Mouse (Mus musculus): ENCODE data around the gene Tulp3.
"Not testable (repeated sequence)": the region's sequence is repeated elsewhere in the genome, so short reads cannot be mapped to it uniquely, and the experiment has no call there.

Gene Tulp3

GRCm38 (mm10) chr6:128355726-128356416 is at the start of gene Tulp3:
Gene Tulp3, minus strand, starts transcription at chr6:128355851.
- DNase-seq, result peak; percentile 97

DNA sequence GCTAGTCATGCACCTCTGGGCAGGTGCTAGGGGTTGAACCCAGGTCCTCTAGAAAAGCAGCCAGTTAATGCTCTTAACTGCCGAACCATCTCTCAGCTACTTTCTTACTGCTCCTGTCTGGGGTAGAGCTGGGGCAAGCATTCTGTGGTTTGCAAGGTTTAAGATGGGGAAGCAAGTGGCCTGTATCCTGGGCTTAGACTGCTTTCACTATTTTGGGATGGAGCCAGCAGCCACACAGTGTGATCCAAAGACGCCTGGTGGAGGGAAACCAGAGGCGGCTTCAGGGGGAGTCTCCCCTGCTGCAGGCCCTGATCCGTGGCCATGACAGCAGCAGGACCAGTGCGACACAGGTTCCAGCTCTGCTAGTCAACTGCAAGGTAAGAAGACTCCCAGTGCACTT is 49.1 kb upstream of the Tulp3 start:
- no peak for DNase-seq

DNA sequence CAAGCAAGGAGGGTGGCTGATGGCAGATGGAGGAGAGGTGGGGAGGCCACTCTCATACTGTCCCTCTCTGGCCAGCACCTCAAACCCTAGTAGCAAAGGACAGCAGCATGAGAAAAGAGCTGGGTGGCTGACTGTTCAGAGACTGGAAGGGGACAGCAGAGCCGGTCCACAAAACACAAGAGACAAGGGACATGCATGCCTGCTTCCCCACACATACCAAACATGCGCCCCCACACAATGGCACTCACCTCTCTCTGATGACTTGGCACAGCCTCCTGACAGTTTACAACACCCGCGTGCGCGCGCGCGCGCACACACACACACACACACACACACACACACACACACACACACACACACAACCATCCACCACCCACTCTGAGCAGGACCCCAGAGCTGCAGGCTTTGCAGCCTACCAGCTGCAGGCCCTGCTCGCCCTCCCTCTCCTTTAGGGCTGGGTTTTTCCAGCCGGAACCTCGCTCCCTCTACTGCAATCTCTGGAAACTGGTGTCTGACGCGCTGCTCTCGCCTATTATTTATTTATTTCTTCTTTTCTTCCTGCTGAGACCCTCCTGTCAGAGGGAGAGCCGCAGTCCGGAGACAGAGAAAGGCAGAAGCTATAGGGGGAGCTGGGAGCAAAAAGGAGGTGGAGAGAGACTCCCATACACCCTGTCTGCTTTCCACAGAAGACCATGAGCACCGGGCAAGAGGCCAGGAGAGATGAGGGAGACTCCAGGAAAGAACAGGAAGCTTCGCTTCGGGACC is 44.0 kb upstream of the Tulp3 start:
- DNase-seq, result peak; percentile 36

- no peak for DNase-seq
These were observed 43.3 kb upstream of the Tulp3 start, which contains the start of gene Nrip2 for GRCm38 (mm10) chr6:128398996-128399395. Gene Nrip2, plus strand, starts transcription at chr6:128399296.

DNA sequence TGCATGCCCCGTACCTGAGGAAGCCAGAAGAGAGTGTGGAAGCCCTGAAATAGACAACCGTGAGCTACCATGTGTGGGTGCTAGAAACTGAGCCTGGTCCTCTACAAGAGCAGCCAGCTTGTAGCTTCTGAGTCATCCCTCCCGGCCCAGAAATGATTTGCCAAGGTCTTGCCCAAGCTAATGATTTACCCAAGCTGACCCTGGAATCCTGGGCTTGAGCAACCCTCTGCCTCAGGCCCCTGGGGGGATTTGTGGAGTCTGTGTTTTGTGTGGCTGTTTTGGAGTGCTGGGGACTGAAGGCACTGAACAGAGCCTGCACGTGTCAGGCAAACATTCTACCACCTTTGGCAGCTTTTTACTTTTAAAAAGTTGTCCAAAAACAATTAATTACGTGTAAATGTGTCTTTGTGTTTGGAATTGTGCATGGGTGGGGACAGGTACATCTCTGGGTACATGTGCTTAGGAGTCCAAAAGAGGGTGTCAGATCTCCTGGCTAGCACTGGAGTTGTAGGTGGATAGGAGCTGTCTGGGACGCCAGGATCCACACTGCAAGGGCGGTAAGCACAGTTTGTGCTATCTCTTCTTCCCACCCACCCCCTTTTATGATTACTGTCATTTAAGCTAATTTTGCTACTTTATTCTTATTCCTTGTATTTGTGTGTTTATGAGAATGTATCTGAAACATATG is 42.1 kb upstream of the Tulp3 start:
- no peak for DNase-seq

GRCm38 (mm10) chr6:128390683-128391082 is 35.0 kb upstream of the Tulp3 start:
- no peak for DNase-seq

GRCm38 (mm10) chr6:128389185-128389584 is 33.5 kb upstream of the Tulp3 start:
- no peak for DNase-seq

DNA sequence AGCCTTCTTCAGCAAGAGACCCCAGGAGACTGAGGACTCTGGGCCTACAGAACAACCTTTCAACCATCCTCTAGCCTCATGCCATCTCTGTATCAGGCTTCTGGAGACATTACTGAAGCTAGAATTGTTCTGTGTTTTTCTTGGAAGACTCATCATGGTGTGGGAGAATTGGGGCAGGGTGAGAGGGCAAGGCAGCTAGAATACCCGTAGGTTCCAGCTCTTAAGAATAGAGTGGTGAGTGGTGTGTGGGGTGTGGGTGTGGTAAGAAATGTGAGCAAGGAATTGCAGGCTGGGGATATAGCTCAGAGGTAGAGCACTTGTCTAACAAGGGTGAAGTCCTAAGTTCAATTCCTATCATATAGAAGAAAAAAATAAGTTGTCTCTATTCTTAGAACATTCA is 29.4 kb upstream of the Tulp3 start:
- no peak for DNase-seq

GRCm38 (mm10) chr6:128383752-128384151 is 28.1 kb upstream of the Tulp3 start:
- no peak for DNase-seq

DNA sequence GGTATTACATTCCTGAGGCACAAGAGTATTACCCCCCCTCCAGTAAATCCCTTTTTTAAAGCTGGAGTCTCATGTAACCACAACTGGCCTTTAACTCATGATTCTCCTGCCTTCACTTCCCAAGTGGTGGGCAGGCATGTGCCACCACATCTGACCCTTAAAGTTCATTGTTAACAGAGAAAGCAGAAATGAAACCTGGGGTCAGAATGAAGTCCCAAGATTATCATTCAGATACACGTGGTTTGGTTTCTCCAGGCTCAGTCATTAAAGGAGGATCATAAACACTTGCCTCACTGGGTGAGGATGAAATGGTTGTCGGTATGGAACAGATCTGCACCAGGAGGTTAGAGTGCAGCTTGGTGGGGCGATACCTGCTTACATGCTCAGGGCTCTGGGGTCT is 25.6 kb upstream of the Tulp3 start:
- no peak for DNase-seq

GRCm38 (mm10) chr6:128380594-128381167 is 25.0 kb upstream of the Tulp3 start:
- DNase-seq, result not testable (repeated sequence)

DNA sequence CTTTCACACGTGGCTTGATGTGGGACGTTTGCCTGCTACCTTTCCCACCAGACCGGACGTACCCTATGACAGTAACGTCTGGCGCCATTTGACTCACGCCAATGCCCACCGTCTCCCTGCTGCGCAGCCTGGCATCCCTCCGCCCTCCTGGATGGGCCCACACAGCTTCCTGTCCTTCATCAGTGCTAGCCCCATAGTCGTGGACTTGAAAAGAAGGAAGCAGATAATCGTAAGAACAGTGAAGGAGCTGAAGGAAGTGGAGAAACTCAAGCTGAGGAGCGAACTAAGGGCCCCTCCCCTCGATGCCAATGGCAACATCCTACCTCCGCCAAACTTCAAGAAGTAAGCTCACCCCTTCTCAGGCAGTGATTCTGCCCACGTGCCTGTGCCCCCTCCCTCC is 24.0 kb upstream of the Tulp3 start:
- no peak for DNase-seq

DNA sequence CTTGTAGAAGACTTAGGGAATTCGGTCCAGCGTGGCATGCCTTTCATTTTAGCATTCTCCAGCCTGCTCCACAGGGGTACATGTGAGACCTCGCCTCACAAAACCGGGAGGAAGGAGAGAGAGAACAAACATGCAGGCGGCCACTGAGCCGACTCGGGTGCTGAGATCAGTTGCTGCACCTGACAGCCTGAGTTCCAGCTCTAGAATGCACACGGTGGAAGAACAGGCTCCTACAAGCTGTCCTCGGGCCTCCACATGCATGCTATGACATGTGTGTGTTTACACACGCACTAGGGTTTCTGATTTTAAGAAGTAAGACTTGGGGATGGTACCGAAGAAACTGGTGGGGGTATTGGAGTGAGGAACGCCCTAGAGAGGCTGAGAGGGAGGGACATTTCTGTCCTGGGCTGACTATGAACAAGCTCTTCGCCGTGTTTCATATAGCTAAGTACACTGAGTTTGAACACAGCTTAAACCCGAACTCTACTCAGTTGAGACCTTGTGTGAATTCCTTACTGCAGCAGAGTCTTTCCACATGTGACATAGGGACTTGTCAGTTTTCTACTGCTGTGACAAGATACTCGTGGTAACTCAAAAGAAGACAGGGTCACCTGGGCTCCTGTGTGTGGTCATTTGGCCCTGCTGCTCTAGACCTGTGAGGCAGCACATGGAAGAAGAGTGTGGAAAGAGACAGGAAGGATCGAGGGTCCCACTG is 20.9 kb upstream of the Tulp3 start:
- no peak for DNase-seq

DNA sequence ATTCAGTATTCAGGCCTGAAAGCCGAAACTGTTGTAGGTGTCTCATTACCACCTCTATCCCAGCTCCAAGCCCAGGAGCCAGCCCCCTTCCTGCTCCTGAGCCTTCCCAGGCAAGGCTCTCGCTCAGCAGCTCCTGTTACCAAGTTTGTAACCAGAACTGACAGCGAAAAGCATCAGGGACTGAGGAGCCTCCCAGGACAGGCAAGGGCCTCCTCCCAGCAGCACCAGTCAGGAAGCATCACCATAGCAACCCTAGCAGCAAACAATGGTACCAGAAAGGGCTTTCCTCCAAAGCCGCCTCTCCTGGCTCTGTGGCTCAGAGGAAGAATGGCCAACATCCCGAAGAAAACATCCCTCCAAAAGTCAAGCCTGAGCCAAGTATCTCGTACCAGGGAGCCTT is 19.5 kb upstream of the Tulp3 start, which contains the start of the genes Tex52 and Gm44596:
Gene Tex52 (plus strand): TSS at position 265 of the 400 bp plus-strand sequence.
Gene Gm44596 (plus strand): TSS at position 312 of the 400 bp plus-strand sequence.
- peak; percentile 32 for DNase-seq

DNA sequence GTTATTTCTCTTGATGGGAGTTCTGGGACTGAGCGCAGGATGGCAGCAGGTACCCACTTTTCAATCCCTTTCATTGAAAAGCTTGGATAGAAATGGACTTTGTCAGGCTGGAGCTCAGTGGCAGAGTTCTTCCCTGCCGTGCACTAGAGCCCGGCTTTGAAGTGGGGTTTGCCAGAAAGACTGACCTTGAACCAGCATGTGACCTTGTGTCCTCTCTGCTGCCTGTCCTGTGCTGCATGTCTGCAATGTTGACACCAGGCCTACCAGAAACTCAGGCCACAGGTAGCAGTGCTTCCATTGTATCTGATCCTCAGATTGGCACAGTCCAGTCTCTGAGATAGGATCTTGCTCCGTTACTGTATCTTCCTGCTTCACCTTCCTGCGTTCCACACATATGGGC is 14.4 kb upstream of the Tulp3 start:
- no peak for DNase-seq

- DNase-seq, result no peak
These were observed 10.8 kb upstream of the Tulp3 start for GRCm38 (mm10) chr6:128366466-128366865.

DNA sequence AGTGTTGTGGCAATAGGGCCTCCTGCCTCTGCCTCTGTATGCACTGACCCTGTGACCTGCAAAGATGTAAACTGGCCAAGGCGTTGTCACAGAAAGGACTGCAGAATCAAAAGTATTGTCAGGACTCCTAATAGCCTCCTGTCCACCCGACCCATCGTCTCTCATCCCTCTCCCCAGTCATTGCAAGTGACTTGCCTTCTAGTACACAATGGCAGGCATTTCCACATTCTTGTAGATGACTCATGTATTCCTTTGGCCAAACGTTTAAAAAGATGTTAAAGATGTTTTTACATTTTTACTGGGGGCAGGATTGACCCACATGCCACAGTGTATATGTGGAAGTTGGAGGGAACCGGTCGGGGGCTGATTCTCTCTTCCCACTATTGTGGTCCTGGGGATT is 9.1 kb upstream of the Tulp3 start:
- no peak for DNase-seq

- peak; percentile 18 for DNase-seq
These were observed 7.6 kb upstream of the Tulp3 start for GRCm38 (mm10) chr6:128363007-128363825.

DNA sequence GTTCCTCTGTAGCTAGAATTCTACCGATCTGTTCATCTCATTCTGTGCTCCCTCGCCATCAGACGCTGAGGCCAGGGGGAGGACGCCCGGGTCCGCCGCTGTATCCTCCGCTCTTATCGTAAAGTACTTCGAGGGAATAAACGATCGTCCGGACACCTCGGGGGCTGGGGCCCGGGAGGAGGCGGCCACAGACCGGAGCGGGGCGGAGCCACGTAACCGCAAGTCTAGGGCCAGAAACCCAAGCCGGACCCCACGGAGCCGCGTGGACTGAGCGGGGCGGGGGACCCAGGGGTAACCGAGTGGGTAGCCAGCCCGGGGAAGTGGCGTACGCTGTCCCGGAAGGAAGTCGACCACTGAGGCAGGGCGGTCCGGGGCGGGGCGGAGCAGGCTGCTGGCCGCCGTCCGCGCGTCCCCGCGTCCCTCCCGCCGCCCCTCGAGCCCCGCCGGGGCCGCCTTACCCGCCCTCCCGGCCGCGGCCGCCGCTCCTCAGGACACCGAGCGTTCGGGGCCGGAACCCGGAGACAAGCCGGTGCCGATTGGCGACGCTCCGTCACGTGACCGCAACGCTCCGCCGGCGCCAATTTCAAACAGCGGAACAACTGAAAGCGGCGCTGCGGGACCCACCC is 6.8 kb upstream of the Tulp3 start, which contains the start of the genes Rhno1 and Foxm1:
Gene Rhno1 (minus strand): TSS at position 531 of the 626 bp plus-strand sequence.
Gene Foxm1 (plus strand): TSS at position 587 of the 626 bp plus-strand sequence.
- DNase-seq, result peak; percentile 83

DNA sequence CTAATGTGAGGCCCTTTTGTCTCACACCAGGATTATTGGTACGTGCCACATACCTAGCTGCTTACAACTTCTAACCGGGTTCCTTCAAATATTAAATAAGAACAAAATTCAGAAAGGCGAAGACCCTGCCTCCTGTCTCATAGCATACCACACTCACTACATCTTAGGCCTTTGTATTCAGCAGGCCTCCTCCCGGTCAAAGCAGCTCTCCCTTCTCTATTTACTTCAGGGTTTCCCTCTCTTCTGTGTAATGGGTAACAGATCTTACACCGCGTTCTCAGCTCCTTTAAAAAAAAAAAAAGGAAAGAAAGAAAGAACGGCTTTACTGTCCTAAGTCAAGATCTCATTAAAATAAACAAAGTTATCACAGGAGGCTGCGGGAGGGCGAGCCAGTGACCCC is 6.2 kb upstream of the Tulp3 start:
- DNase-seq, result no peak

GRCm38 (mm10) chr6:128358999-128359398 is 3.3 kb upstream of the Tulp3 start:
- DNase-seq, result peak; percentile 68

All from right cerebral cortex, postnatal 25 days (tissue).